13 mouse cellular contexts compared by ENCODE assay signal in genomic region chr12:16840842-16841782, GRCm38 (mm10). TPM values are rescaled to one million over a fixed set of nuclear protein-coding genes. Genes with fewer than 3 reads are reported as not detected.
DNase-seq lines count a peak whose midpoint lies in the region; ATAC-seq and TF ChIP-seq lines count a peak whose summit lies in the region.
"Had no signal": no experiment of that assay in that cellular context is flagged by ENCODE, and none has a peak within 500 bp of the region (broad histone marks: within the 10 kb centered on the region; RNA-seq: fewer than 3 reads in every experiment).

No protein-coding gene starts in this region.

- no peak for TF ChIP-seq POLR2A in liver, adult 2 months (IDR thresholded peaks at IDR 0.05; ENCODE audit: extremely low read depth, insufficient read depth, low read length)

- peak overlapping the region; percentile 27; the same call in 1 of the 2 replicates for H3K27ac ChIP-seq in liver, adult 2 months (replicated peaks; ENCODE audit: insufficient read depth, low read depth, low read length)
- H3K27ac ChIP-seq in liver, embryonic 11.5 days (ENCODE audit: low read depth, low read length) = no peak overlapping the region
- H3K27ac ChIP-seq in intestine, postnatal 0 days (ENCODE audit: low read depth, low read length) = peak overlapping the region; percentile 71
- peak overlapping the region; percentile 79; the same call in 1 of the 2 replicates for H3K27ac ChIP-seq in stomach, embryonic 15.5 days
- H3K27ac ChIP-seq: embryonic facial prominence, embryonic 15.5 days; kidney, embryonic 15.5 days; midbrain, embryonic 10.5 days had no signal

- H3K4me2 ChIP-seq in liver, embryonic 11.5 days = no peak overlapping the region
- no peak overlapping the region for H3K4me2 ChIP-seq in intestine, postnatal 0 days (replicated peaks; ENCODE audit: low read depth)
- H3K4me2 ChIP-seq in stomach, embryonic 15.5 days = no peak overlapping the region
- H3K4me2 ChIP-seq: embryonic facial prominence, embryonic 15.5 days; kidney, embryonic 15.5 days had no signal

- H3K36me3 ChIP-seq in liver, adult 2 months (ENCODE audit: control insufficient read depth, insufficient read depth, low read length) = no peaks in the 10 kb centered on the region
- no peaks in the 10 kb centered on the region for H3K36me3 ChIP-seq in liver, embryonic 11.5 days (ENCODE audit: control insufficient read depth, insufficient read depth, low read length)
- H3K36me3 ChIP-seq in intestine, postnatal 0 days (ENCODE audit: control insufficient read depth, insufficient read depth) = no peaks in the 10 kb centered on the region
- no peaks in the 10 kb centered on the region for H3K36me3 ChIP-seq in stomach, embryonic 15.5 days
- H3K36me3 ChIP-seq: embryonic facial prominence, embryonic 15.5 days; kidney, embryonic 15.5 days; midbrain, embryonic 10.5 days had no signal

- no peak overlapping the region for H3K9ac ChIP-seq in liver, adult 2 months (ENCODE audit: low read depth, low read length)
- no peak overlapping the region for H3K9ac ChIP-seq in liver, embryonic 11.5 days (ENCODE audit: low read depth, low read length)
- H3K9ac ChIP-seq in intestine, postnatal 0 days (ENCODE audit: low read depth, low read length) = no peak overlapping the region
- H3K9ac ChIP-seq in stomach, embryonic 15.5 days = no peak overlapping the region
- H3K9ac ChIP-seq: embryonic facial prominence, embryonic 15.5 days; kidney, embryonic 15.5 days had no signal

- H3K79me2 ChIP-seq in liver, adult 2 months (ENCODE audit: control insufficient read depth, insufficient read depth, low read length) = no peaks in the 10 kb centered on the region

- no peaks in the 10 kb centered on the region for H3K9me3 ChIP-seq in liver, embryonic 11.5 days (ENCODE audit: control insufficient read depth, low read length)
- H3K9me3 ChIP-seq in intestine, postnatal 0 days (ENCODE audit: control insufficient read depth) = 0 out of 2 replicates have a peak, but pooled peaks cover 3% of the 10 kb centered on the region
- no peaks in the 10 kb centered on the region for H3K9me3 ChIP-seq in stomach, embryonic 15.5 days
- H3K9me3 ChIP-seq: embryonic facial prominence, embryonic 15.5 days had no signal

- WGBS in liver, adult 2 months = 25% methylated on average over 8 of the region's 8 CpGs
- WGBS in liver, embryonic 11.5 days = 31% methylated on average over 8 of the region's 8 CpGs
- WGBS in intestine, postnatal 0 days = 26% methylated on average over 8 of the region's 8 CpGs
- WGBS in stomach, embryonic 15.5 days = 40% methylated on average over 8 of the region's 8 CpGs

- H3K4me1 ChIP-seq in liver, adult 2 months (ENCODE audit: control insufficient read depth, insufficient read depth, low read length) = peaks cover 6% of the 10 kb centered on the region; the same call in 1 of the 2 replicates
- peaks cover 11% of the 10 kb centered on the region; the same call in 1 of the 2 replicates for H3K4me1 ChIP-seq in liver, embryonic 11.5 days (replicated peaks; ENCODE audit: control insufficient read depth, insufficient read depth, low read length)
- H3K4me1 ChIP-seq in intestine, postnatal 0 days (replicated peaks; ENCODE audit: control insufficient read depth, insufficient read depth, low read length) = 0 out of 2 replicates have a peak, but pooled peaks cover 3% of the 10 kb centered on the region
- 0 out of 2 replicates have a peak, but pooled peaks cover 10% of the 10 kb centered on the region for H3K4me1 ChIP-seq in stomach, embryonic 15.5 days
- H3K4me1 ChIP-seq: midbrain, embryonic 10.5 days had no signal

- no peak overlapping the region for H3K4me3 ChIP-seq in liver, adult 2 months (ENCODE audit: insufficient read depth, low read depth, low read length)
- no peak overlapping the region for H3K4me3 ChIP-seq in liver, embryonic 11.5 days (ENCODE audit: low read depth, low read length)
- H3K4me3 ChIP-seq in intestine, postnatal 0 days (ENCODE audit: low read depth, low read length) = no peak overlapping the region
- H3K4me3 ChIP-seq in stomach, embryonic 15.5 days (replicated peaks) = no peak overlapping the region
- H3K4me3 ChIP-seq: embryonic facial prominence, embryonic 15.5 days; kidney, embryonic 15.5 days; midbrain, embryonic 10.5 days had no signal

- DNase-seq in liver, adult 2 months (ENCODE audit: extremely low read depth, low read depth, low spot score) = peak; percentile 86
- DNase-seq in liver, embryonic 11.5 days (ENCODE audit: low spot score) = no peak
- DNase-seq in heart, adult 11 months = peak; percentile 96
- DNase-seq in spleen, postnatal 14 days (ENCODE audit: low spot score in 2 of 2) = no peak
- DNase-seq in retina, postnatal 1 day = no peak
- no peak for DNase-seq in kidney, postnatal 14 days
- DNase-seq: right cerebral cortex, postnatal 25 days had no signal

- ATAC-seq in liver, embryonic 11.5 days (replicated peaks; ENCODE audit: low FRiP score) = no peak
- ATAC-seq in intestine, postnatal 0 days = peak; percentile 94
- ATAC-seq in stomach, embryonic 15.5 days (ENCODE audit: insufficient read depth, low FRiP score, low read depth) = peak; percentile 78

- H3K27me3 ChIP-seq in liver, adult 2 months (ENCODE audit: control insufficient read depth, insufficient read depth, low read length) = no peaks in the 10 kb centered on the region
- no peaks in the 10 kb centered on the region for H3K27me3 ChIP-seq in liver, embryonic 11.5 days (replicated peaks; ENCODE audit: control insufficient read depth, insufficient read depth, low read length)
- no peaks in the 10 kb centered on the region for H3K27me3 ChIP-seq in intestine, postnatal 0 days (replicated peaks; ENCODE audit: control insufficient read depth, insufficient read depth, low read length)
- no peaks in the 10 kb centered on the region for H3K27me3 ChIP-seq in stomach, embryonic 15.5 days (replicated peaks)
- H3K27me3 ChIP-seq: CH12.LX; embryonic facial prominence, embryonic 15.5 days; kidney, embryonic 15.5 days had no signal

- TF ChIP-seq CTCF in liver, adult 2 months (IDR thresholded peaks at IDR 0.05; ENCODE audit: low read depth, low read length) = no peak
- TF ChIP-seq CTCF in intestine, postnatal 0 days (IDR thresholded peaks at IDR 0.05; ENCODE audit: low read depth) = no peak

RNA-seq across cellular contexts. Expression of gene E2f6, which starts 30.3 kb away (rescaled TPM):
- total RNA-seq in liver, adult 2 months (2014; rRNA removed) = 8.8 and 11.5 TPM in 2 replicates
- 10.8 and 10.9 TPM in 2 replicates for polyA plus RNA-seq in liver, adult 2 months (2012; rRNA removed)
- polyA plus RNA-seq in liver, embryonic 11.5 days (2014; fragmentation: Nextera tagmentation; extraction: Ambion mirVana) = 42.7 and 49.0 TPM in 2 replicates
- 11.7 and 12.1 TPM in 2 replicates for polyA plus RNA-seq in intestine, postnatal 0 days (2015; fragmentation: Nextera tagmentation; extraction: Ambion mirVana)
- polyA plus RNA-seq in stomach, embryonic 15.5 days (2015; fragmentation: Nextera tagmentation; extraction: Ambion mirVana) = 38.6 and 39.3 TPM in 2 replicates

RNA-seq across cellular contexts. Expression of gene Greb1, which starts 40.4 kb away (rescaled TPM):
- total RNA-seq in liver, adult 2 months (2014; rRNA removed) = 0.09 TPM in 1 of 2 replicates, not detected in the other
- 0.02 and 0.09 TPM in 2 replicates for polyA plus RNA-seq in liver, adult 2 months (2012; rRNA removed)
- 4.3 and 5.5 TPM in 2 replicates for polyA plus RNA-seq in liver, embryonic 11.5 days (2014; fragmentation: Nextera tagmentation; extraction: Ambion mirVana)
- 2.5 and 3.4 TPM in 2 replicates for polyA plus RNA-seq in intestine, postnatal 0 days (2015; fragmentation: Nextera tagmentation; extraction: Ambion mirVana)
- 2.2 and 2.5 TPM in 2 replicates for polyA plus RNA-seq in stomach, embryonic 15.5 days (2015; fragmentation: Nextera tagmentation; extraction: Ambion mirVana)
- total RNA-seq: CH12.LX had no signal

RNA-seq across cellular contexts. Expression of gene Rock2, which starts 53.6 kb away (rescaled TPM):
- total RNA-seq in liver, adult 2 months (2014; rRNA removed) = 11.7 and 14.5 TPM in 2 replicates
- polyA plus RNA-seq in liver, adult 2 months (2012; rRNA removed) = 1.5 and 1.7 TPM in 2 replicates
- polyA plus RNA-seq in liver, embryonic 11.5 days (2014; fragmentation: Nextera tagmentation; extraction: Ambion mirVana) = 11.7 and 14.4 TPM in 2 replicates
- 13.3 and 16.9 TPM in 2 replicates for polyA plus RNA-seq in intestine, postnatal 0 days (2015; fragmentation: Nextera tagmentation; extraction: Ambion mirVana)
- polyA plus RNA-seq in stomach, embryonic 15.5 days (2015; fragmentation: Nextera tagmentation; extraction: Ambion mirVana) = 20.5 and 21.7 TPM in 2 replicates

Comparison
In these comparisons a context has a peak if more than half of its experiments do, and no peak if none do; other contexts are left out.
1. DNase-seq: peak in liver, adult 2 months (single experiment) and heart, adult 11 months (single experiment); none in liver, embryonic 11.5 days (single experiment), spleen, postnatal 14 days (0 of 2), retina, postnatal 1 day (single experiment) and kidney, postnatal 14 days (single experiment).